Mouse (Mus musculus) G1E (cell line): ENCODE measurements around the gene Fam171b.

Experiments
- CTCF ChIP-seq: IDR thresholded peaks from 2 replicates; pipeline ENCODE4 v1.5.1; 2012; ENCODE audit warnings: low read depth, low read length, inconsistent platforms, mixed read lengths
- GATA1 ChIP-seq: IDR thresholded peaks from 2 replicates; pipeline ENCODE4 v1.6.1; 2012; ENCODE audit warnings: borderline replicate concordance, low read length, inconsistent platforms, mixed read lengths
- POLR2AphosphoS5 ChIP-seq: IDR thresholded peaks from 2 replicates; pipeline ENCODE4 v1.6.1; 2012; ENCODE audit warnings: low read depth, low read length, inconsistent platforms; ENCODE audit not compliant: insufficient replicate concordance

GRCm38 (mm10) chr2:83816147-83816546, 3.7 kb downstream of the Fam171b start:
- TF ChIP-seq CTCF (no peak), POLR2AphosphoS5 (no peak), GATA1 (no peak)
